Mouse (Mus musculus): ENCODE measurements around the gene Srsf3.
"Not testable (repeated sequence)": the region's sequence is repeated elsewhere in the genome, so short reads cannot be mapped to it uniquely, and the experiment has no call there.

The Srsf3 gene

DNA sequence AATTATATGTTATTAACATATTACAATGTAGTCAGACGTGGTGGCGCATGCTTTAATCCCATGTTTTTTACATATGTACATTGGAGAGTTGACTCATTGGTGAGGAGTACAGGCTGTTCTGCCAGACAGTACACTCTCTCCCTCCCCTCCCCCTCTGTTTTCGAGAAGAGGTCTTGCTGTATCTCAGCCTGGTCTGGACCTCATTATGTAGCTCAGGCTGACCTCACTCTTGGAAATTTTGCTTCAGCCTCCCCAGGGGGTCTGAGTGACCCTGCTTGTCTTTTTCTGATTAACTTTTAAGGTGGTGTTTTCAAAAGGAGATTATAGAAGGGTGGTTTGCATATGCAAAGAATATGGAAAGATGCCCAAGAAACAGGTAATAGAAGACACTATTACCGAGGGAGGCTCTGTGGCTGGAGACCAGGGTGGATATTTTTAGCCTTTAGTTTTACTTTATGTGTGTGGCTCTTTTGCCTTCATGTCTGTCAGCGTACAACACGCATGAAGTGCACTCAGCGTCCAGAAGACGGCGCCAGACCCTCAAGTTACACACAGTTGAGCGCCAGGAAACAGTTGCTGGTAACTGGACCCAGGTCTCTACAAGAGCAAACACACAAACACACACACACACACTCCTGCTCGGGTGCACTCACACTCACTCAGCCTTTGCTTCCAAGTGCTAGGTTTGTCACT, 14.0 kb upstream of the Srsf3 start:
- no peak for DNase-seq (ENCODE audit: low spot score in 2 of 2)

DNA sequence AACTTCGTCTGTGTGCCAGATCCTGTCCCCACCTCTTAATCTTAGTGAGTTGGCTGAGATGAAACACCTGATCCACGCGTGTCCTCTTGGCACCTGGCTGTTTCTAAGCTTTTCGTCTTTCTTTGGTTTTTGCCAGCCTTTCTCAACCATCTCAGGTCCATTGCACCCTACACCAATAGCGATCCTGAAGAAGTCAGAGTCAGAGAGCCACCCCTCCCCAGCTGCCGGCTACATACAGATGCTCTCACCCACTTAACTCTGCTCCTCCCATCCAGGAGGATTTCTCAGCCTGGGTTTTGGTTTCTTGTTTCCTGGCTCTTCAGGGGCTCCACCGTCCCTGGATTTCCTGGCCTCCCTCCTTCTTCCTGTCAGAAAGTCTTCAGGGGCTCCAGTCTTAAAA, 13.0 kb upstream of the Srsf3 start:
- DNase-seq (ENCODE audit: low spot score in 2 of 2), result no peak

- DNase-seq (ENCODE audit: low spot score in 2 of 2), result no peak
Measured at GRCm38 (mm10) chr17:29020444-29020843, 12.0 kb upstream of the Srsf3 start.

DNA sequence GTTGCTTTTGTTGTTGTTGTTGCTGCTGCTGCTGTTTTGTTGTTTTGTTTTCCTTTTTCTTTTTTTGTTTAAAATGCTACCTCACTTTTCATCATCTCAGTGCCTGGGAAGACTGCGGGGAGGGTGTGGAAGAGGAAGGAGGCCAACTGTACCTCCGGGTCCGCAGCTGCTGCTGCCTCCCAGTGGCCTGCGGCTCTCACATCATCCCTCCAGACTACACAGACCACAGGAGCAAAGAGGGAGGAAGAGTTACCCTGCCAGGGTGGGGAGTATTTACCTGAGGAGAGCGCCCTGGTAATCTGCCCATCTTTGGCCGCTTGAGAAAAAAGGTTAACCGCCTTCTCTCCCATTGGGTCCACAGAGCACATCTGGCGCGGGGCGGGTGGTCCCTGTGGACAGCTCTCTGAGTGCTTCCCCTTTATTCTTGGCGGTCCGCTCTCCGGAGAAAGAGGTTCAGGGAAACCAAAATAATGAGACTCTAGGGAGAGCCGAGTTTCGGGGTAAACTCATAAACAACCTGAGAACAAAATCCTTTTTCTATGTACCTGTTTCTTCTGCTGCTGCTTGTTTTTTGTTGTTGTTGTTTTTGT, 10.1 kb upstream of the Srsf3 start:
- no peak for DNase-seq (ENCODE audit: low spot score in 2 of 2)

GRCm38 (mm10) chr17:29023346-29023745, 9.1 kb upstream of the Srsf3 start:
- no peak for DNase-seq (ENCODE audit: low spot score in 2 of 2)

DNA sequence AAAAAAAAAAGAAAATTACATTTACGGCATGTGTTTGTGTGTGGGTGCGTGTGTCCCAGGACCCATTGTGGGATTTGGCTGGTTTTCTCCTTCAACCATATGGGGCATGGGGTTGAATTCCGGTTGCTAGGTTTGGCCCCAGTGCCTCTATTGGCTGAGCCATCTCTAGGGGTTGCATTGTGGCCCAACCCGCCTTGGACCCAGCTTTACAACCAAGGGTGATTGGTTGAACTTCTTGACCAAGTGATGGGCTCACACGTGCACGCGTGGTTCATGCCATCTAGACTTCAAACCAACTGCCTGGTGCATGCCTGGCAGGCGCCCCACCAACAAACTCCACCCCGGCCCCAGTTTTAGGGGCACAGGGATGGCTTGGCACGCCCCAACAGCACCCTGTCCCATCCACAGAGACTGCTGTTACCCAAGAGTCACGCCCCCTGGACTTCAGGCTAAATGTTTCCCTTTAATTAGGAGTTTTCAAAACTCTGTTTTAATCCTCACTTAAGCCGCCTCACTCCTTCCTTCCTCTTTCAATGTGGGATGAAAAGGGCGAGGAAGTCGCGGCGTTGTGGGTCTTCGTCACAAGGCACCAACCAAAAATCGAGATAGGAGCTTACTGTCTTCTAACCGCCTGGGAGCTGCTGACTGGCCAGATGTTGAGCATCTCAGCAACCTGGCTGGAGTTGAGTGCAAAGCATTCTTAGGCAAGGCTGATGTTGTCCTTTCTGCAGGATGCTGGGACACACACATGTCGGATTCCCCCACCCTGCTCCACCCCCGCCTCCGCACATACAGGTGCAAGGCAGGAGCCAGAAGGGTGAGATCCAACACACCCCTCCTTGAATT, 8.2 kb upstream of the Srsf3 start:
- DNase-seq (ENCODE audit: low spot score in 2 of 2), result no peak

GRCm38 (mm10) chr17:29024896-29025565, 7.4 kb upstream of the Srsf3 start:
- no peak for DNase-seq (ENCODE audit: low spot score in 2 of 2)

- DNase-seq (ENCODE audit: low spot score in 2 of 2), result no peak
Measured at GRCm38 (mm10) chr17:29026652-29027356, 5.6 kb upstream of the Srsf3 start.

DNA sequence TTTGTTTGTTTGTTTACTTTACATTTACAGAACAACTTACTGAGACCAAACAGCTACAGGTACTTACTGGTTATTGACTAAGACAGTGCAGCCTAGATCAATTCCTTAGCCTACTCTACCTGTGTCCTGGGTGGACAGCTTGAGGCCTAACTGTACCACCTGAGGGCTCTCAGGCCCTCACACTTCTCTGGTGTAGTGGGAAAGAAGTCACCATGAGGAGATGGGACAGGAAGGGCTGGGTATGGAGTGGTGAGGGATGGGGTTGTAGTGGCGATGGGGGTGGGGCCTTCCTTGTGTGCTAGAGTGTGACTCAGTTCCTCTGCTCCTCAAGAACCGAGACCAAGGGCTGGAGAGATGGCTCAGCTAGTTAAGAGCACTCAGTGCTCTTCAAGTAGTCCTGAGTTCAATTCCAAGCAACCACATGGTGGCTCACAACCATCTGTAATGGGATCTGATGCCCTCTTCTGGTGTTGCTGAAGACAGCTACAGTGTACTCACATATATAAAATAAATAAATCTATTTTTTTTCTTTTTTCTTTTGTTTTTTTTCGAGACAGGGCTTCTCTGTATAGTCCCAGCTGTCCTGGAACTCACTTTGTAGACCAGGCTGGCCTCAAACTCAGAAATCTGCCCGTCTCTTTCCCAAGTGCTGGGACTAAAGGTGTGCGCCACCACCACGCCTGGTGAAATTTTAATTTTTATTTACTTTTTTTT, 1.9 kb upstream of the Srsf3 start:
- no peak for DNase-seq (ENCODE audit: low spot score in 2 of 2)

- DNase-seq (ENCODE audit: low spot score in 2 of 2), result not testable (repeated sequence)
Measured at GRCm38 (mm10) chr17:29031085-29031711, 1.2 kb upstream of the Srsf3 start.

- no peak for DNase-seq (ENCODE audit: low spot score in 2 of 2)
Measured at GRCm38 (mm10) chr17:29031771-29032273, 606 bp upstream of the Srsf3 start.

GRCm38 (mm10) chr17:29033569-29034061, 1.2 kb downstream of the Srsf3 start:
- DNase-seq (ENCODE audit: low spot score in 2 of 2), result no peak

DNA sequence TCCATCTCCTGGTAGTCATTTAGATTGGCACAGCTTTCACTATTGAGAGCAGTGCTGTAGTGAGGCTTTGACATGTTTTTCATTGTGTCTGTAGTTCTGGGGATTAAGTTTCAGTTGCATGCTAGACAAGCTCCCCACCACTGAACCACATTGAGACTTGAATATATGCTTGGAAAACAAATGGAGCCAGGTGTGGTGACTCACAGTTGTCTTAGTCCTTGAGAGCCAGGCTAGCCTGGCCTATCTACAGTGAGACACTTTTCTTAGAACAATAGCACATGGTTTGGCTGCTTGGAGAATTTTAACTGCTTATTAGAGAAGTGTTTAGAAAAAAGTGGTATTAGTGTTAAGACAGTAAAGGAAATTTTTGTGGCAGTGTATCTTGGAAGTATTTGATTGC, 1.8 kb downstream of the Srsf3 start:
- DNase-seq (ENCODE audit: low spot score in 2 of 2), result no peak

DNA sequence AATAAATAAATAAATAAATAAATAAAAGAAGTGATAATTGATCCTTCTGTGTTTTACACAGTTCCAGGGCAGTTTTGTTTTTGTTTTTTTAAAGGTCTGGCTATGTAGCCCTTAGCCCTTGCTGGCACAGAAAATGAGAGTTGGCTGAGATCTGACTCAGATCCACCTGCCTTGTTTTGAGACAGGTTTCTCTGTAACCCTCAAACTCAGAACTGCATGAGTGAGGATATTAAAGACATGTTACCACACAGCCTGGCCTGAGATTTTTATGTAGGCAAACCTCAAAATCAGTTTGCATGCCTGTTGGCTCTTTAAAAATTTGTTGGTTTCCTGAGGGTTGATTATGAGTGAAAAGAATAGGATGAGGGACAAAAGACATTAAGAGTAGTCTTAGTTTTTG, 3.1 kb downstream of the Srsf3 start:
- no peak for DNase-seq (ENCODE audit: low spot score in 2 of 2)

DNA sequence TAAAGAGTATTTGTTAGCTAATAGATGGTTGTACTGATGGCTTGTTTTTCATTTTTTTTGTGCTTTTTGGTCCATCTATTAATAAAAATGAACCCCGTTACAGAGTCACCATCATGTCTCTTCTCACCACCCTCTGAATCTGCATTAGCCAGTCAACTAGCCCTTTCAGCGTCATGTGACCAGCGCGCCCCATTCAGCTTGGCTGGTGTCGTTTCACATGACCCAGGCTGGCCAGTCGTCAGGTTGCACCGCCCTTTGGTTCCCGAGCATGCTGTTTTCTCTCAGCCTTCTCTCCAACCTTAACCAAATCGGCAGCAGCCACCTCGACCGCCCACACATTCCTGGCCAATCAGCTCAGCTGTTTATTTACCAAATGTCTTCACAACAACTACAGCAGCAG, 6.9 kb downstream of the Srsf3 start:
- no peak for DNase-seq (ENCODE audit: low spot score in 2 of 2)

DNA sequence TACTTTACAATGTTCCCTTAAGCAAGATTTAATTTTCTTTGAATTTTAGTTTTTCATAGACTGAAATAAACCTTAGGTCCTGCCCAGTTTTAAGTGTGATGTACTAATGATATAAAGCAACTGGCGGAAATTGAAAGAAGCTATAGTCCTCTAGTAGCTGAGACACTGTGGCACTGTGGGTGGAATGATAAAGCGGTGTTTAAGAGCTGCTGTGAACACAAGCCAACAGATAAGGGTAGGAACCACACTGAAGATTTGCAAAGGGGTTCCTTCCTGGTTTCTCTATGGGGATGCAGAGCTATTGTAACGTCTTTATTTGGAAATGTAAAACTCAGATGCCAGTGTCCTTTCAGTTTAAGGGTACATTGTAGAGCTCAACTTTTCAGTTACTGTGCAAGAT, 9.2 kb downstream of the Srsf3 start:
- DNase-seq (ENCODE audit: low spot score in 2 of 2), result not testable (repeated sequence)

- DNase-seq (ENCODE audit: low spot score in 2 of 2), result no peak
Measured at GRCm38 (mm10) chr17:29042569-29042968, 10.1 kb downstream of the Srsf3 start.

GRCm38 (mm10) chr17:29043583-29043982, 11.2 kb downstream of the Srsf3 start:
- DNase-seq (ENCODE audit: low spot score in 2 of 2), result no peak

DNA sequence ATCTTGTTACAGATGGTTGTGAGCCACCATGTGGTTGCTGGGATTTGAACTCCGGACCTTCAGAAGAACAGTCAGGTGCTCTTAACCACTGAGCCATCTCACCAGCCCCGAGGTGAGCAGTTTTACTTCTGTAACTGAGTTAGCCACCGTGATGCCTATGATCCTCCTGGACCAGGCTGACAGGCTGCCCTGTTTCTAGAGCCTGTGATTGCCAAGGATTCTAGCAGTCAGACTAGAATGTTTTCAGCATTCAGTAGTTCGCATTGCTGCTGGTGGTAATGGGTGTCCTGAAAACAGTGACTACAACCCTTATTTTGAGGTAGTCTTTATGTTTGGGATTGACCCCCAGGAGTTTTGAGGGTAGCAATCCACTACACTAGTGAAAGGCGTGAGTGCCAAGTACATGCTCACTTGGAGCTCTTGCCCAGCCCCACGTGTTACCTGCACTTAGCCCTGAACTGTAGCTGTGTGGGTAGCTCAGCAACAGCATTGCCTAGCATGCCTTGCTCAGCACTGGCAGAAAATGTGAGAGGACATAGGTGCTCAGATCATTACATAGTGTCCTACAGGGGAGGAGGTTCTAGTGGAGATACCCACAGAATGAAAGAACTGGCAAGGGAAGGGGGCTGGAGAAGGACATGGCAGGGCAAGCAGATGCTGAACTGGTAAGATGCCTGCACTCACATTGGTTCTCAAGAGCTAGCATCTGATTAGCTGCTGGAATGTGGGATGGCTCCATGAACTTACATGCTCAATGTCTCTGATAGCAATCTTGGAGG, 11.9 kb downstream of the Srsf3 start:
- DNase-seq (ENCODE audit: low spot score in 2 of 2), result no peak

All from left cerebral cortex, adult 9 months (tissue).